Mouse (Mus musculus) lung, postnatal 0 days (tissue): ENCODE measurements around the gene Mip.

Experiments used
- CTCF ChIP-seq: IDR thresholded peaks from 2 replicates; pipeline ENCODE4 v1.5.1; 2016; ENCODE audit warnings: antibody characterized with exemption, mild to moderate bottlenecking
- EP300 ChIP-seq: IDR thresholded peaks from 2 replicates; pipeline ENCODE4 v1.6.1; 2016; ENCODE audit warnings: antibody characterized with exemption, mild to moderate bottlenecking, control low read depth

DNA sequence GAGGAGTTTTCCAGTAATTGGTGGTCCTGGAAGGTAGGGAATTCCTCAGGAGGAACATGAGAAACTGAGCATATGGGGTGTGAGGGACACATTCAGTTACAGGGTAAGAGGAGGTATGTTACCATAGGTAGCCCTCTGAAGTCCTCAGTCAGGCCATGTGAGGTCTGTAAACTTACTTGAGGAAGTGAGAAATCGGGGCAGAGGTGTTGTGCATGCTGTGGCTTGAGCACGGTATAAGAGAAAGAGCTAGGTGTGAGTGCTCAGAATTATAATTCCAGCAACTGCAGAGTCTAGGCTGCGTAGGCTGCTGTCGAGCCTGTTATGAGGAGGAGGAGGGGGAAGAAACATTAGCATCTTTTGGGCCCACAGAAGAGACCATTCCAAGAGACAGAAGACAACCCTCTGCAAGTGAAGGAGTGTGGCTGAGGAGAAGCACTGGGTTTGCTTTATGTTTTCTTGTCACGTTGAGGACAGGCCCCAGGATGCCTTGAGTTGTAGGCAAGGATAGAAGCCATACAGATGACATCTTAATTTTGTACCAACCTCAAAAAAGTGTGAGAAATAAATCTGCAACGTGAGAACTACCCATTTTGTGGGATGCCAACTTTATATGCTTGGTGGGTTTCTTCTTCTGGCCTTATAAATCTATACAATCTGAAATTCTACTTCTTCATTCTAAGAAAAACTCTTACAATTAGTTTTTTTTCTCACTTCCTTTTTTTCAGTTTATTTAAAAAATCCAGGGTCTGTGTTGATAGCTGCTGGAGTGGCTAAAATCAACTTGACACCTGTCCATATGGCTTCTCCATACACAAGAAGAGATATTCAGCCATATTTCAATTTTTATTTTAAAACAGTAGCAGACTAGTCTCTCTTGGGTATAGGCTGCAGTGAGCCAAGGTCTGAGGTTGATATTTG, 38.0 kb downstream of the Mip start:
- TF ChIP-seq CTCF = no peak
- no peak for TF ChIP-seq EP300
